Mouse (Mus musculus) adrenal gland (tissue): ENCODE measurements around the gene Dtx3l.

Experiments used
- intact Hi-C: fragments of 180-260 bp; cut with DNase I; formaldehyde crosslinking; loops from one replicate; pipeline ENCODE4 v1.15.1; 2025

Gene Dtx3l

DNA sequence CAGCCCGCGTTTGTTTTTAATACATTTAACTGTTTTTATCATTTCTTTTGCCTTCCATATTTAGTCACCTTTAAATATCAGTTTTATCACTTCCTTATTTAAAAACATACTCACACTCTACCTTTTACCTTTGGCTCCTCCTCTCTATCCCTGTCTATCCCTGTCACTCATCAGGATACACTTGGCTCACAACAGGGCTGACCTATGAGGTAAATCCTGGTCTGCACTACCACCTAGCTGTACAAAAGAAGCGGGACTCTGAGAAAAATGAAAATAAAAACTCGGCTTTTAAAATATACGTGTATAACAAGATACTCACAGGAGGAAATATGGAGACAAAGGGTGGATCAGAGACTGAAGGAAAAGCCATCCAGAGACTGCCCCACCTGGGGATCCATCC, 50.0 kb downstream of the Dtx3l start:
- intact Hi-C loops = no loop called here

DNA sequence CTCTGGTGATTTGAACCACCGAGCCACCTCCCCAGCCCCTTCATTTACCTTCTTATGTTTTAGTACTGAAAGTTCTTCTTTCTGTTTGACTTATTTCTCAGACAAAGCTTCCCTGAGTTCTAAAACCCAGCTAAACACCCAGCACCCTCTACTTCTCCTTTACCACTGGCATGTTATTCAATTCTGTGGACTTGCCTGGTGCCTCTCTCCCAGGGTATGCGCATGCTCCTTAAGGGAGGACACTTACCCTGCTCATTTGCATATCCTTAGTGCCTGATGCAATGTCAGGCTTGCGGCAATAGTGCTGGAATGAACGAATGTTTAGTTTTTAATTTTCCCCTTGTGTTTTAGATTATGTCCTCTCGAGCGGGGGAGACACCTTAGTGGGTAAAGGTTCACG, 50.8 kb downstream of the Dtx3l start:
- intact Hi-C loops = no loop called here
